Mouse (Mus musculus) left cerebral cortex, postnatal 25 days (tissue): ENCODE measurements around the gene Tfeb. TPM values are rescaled to one million over a fixed set of nuclear protein-coding genes. Genes with fewer than 3 reads are reported as not detected.
A peak's percentile ranks its signal among the peaks of the same experiment; 100 is the strongest.

Experiments used
- DNase-seq, 2 experiments: peaks; one replicate each; pipeline ENCODE4 v3.0.0; 2022; ENCODE audit warnings: low spot score in 2 of 2, mixed read lengths in 1 of 2
- intact Hi-C: fragments of 180-260 bp; cut with DNase I; formaldehyde crosslinking; loops from one replicate; pipeline ENCODE4 v1.15.1; 2025
- total RNA-seq, 2 experiments: library from RNA; stranded (reverse); gene quantifications; 2 replicates each; pipeline ENCODE4 v1.2.3; 2021

Tfeb gene
- 10 to 100 TPM in 1 of 2 experiments, 1 to 10 TPM in 1; 8.2 to 11.5 TPM for total RNA-seq

GRCm38 (mm10) chr17:47736856-47737255 is at the start of gene Tfeb:
Gene Tfeb (plus strand): TSS chr17:47737030.
- DNase-seq, result peak; percentile 95 to 97
- intact Hi-C loops, result loop anchor here (5.0 kb wide), 1 partner anchor 140 kb away; no protein-coding TSS in a partner anchor

DNA sequence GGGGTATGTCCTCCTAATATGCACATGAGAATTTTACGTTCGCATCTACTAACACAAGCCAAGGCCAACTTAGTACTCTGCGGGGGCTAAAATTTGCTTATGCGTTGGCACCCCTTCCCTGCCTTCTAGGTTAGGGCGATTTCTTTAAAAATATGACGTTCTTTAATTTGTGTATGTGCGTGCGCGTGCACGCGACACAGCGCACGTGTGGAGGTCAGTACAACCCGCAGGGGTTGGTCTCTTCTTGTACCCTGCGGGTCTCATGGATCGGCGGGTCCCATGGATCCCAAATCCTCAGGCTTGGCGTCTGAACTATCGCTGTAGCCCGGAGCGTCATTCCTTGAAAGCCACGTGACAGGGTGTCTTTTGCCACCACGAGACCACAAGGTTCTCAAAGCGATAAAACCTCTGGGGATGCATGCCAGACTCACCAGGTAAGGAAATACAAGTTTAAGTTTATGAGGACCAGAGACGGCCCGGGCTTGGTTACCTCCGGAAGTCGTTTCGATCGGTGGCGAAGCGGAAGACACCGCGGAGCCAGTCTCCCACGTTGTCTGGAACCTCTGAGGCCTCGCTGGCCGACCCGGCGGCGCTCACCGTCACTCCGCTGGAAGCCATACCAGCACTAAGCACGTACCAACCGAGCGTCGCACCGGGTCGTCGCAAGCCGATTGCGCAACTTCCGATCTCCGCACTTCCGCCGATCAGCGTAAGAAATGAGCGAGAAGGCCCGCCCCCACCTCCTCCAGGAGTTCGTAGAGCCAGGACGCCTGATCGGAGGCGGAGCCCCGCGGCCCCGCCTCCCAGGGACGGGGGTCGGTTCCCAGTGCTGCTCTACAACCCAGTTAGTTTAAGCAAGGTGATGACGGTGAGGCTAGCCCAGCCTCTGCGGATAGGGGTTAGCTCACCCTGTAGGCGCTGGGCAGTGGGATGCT is 49.2 kb upstream of the Tfeb start:
- peak; percentile 96 to 98 for DNase-seq
- intact Hi-C loops, result loop anchor here (1.0 to 5.0 kb wide), 3 partner anchors 58 to 183 kb away; partner anchors contain the start of genes Bysl, Ccnd3, Gm20517 and Med20

DNA sequence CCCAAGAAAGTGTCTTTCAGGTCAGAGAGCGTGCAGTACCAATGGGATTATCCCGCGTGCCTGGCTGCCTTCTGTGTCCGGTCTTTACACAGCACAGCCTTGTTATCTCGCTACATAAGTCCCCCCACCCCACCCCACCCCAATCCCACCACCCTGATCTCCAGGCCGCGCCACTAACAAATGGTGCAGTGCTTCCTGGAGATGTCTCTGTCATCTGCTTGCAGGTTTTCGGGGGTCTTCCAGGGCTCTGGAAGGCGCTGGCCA is 48.6 kb upstream of the Tfeb start, which contains the start of gene Tomm6:
TSS of gene Tomm6 (minus strand) at position 43 of the 264 bp plus-strand sequence.
- intact Hi-C loops, result loop anchor here (1.0 to 5.0 kb wide), 3 partner anchors 59 to 183 kb away; partner anchors contain the start of genes Bysl, Ccnd3, Gm20517 and Med20
- no peak for DNase-seq

GRCm38 (mm10) chr17:47688608-47689575 is 47.9 kb upstream of the Tfeb start, which contains the start of gene Frs3:
Gene Frs3 (plus strand): TSS chr17:47689030.
- peak; percentile 81 to 82 for DNase-seq
- intact Hi-C loops, result loop anchor here (1.0 to 5.0 kb wide), 3 partner anchors 60 to 184 kb away; partner anchors contain the start of genes Bysl, Ccnd3, Gm20517 and Med20

DNA sequence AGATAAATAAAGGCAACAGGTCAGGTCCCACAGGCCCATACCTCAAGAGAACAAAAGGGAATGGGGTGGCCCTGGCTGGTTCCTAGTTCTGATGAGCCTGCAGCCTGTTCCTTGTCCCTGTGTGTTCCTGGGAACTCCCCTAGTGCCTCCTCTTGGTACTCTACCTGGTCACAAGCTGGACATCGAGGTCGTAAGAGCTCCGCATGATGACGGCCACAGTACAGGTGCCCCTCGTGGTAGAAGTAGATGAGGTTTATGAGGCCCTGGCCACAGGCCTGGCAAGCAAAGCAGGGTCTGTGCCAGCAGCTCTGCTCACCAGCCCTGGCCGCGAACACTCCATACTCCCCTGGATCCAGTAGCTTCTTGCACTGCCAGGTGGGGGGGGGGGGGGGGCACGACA is 46.9 kb upstream of the Tfeb start:
- no peak for DNase-seq
- intact Hi-C loops, result loop anchor here (2.0 to 5.0 kb wide), 4 partner anchors 78 to 412 kb away; partner anchors contain the start of genes Bysl, Ccnd3, Gm20517 and Med20

- intact Hi-C loops, result loop anchor here (5.0 kb wide), 2 partner anchors 319 to 411 kb away; no protein-coding TSS in a partner anchor
- DNase-seq, result no peak
Measured at GRCm38 (mm10) chr17:47691650-47692049, 45.2 kb upstream of the Tfeb start.

DNA sequence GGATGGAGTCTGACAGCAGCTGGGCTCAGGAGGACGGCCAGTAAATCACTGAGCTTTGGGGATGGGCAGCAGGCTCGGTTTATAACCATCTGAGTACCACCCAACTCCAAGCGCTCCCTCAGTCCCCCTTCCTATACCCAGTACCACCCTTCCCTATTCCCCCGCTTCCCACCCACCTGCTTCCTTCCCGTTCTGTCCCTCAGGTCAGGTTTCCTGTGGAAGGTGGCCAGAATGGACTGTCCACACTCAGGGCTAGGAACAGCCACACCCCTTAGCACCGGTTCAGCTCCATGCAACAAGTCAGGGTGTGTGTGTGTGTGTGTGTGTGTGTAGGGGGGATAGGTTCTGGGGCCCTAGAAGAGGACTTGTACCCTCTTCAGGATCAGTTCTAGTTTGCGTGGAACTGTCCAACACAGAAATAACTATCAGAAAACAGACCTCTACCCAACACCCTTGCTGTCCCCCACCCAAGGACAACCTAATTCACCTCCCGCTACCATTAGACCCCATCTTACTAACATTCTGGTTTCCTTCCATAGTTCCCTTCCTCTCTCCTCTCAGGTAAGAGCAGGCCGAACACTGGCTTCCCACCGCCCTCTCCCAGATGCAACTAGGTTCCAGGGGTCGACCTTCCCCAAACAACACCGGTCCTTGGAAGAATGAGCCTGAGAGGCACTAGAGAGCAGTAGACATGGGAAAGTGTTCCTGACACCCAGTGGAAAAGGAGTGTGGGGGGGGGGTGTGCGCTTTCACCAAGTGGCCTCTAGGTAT is 43.0 kb upstream of the Tfeb start:
- no peak for DNase-seq

GRCm38 (mm10) chr17:47694442-47694502 is 42.6 kb upstream of the Tfeb start, which contains the start of gene Gm21981:
Gene Gm21981 (minus strand): TSS chr17:47694455.
- intact Hi-C loops, result loop anchor here (5.0 kb wide), 2 partner anchors 322 to 408 kb away; no protein-coding TSS in a partner anchor
- DNase-seq, result no peak

More for the DNA sequence above, 43.0 kb upstream of the Tfeb start:
- intact Hi-C loops, result loop anchor here (5.0 kb wide), 2 partner anchors 322 to 408 kb away; no protein-coding TSS in a partner anchor

DNA sequence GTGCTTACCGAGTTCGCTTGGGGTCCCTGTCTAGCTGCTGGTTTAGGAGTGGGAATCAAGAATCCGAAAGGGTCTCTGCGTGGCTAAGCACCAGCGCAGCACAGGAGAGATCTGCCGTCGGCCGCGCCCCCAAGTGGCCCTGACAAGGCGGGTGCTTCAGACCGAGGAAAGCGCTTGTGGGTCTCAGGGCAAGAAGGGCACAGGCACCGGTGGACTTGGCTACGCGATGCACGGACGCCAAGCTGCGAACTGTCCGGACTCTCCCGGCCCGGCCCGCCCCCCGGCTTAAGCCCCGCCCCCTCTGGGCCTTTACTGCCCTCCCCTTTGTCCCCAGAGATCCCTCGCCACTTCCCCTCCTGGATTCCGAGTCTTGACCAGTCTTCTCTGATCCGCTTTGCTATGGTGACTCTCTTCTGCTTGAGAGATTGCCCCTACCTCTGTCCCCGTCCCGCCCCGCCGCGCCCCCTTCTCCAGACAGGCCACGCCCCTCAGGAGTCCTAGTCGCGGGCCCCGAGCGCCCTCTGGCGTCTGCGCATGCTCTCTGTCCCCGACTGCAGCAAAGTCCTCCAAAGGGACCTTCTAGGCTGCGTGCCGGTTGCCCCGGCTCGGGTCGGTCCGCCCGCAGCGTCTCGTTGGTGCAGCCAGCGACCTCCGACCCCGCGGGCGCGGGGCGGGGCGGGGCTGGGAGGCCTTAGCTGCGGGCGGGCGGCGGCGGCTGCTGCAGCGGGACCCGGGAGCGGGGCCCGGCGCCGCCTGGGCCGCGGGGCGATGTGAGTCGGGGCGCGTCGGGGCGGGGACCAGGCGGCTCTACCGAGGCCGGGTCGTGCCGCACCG is 42.1 kb upstream of the Tfeb start, which contains the start of gene Prickle4:
TSS of gene Prickle4 (minus strand) at position 234 of the 834 bp plus-strand sequence.
- peak; percentile 96 to 97 for DNase-seq
- intact Hi-C loops, result loop anchor here (5.0 kb wide), 2 partner anchors 322 to 408 kb away; no protein-coding TSS in a partner anchor

DNA sequence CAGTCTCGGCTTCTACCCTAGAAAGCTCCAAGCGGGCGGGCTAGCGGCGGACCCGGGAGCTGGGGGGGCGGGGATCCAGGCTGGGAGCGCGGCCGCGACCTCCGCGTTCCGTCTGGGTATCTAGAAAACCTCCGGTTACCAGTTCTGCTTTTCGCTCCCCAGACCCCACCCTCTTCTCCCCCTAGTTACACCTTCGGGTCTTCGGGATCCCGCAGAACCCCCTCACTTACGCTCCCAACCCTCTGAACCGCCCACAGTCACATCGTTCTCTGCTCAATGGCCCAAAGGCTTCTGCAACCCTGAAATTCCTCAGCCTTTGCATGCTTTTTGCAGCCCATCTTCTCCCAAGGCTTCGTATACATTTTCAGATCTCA is 41.5 kb upstream of the Tfeb start:
- DNase-seq, result peak in 1 of 2 experiments; percentile 38
- intact Hi-C loops, result no loop called here

DNA sequence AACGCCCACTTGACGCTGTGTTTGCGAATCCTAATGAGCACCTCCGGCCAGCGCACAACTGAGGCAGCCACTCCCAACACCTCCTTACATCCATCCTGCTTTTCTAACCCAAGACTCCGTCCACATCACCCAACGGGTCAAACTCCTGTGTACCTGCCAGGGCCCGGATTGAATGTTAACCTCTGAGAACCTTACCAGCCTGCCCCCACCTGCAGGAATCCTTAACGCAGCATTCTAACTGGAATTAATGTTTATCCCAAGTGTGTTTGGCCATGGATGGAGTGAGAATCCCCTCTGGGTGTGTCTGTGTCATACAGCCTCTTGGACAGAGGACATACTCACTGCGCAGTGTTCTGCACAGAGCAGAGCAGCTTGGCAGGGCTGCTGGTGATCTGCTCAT is 38.7 kb upstream of the Tfeb start:
- no peak for DNase-seq
- intact Hi-C loops, result no loop called here

- intact Hi-C loops, result no loop called here
- no peak for DNase-seq
Measured at GRCm38 (mm10) chr17:47699055-47699454, 37.8 kb upstream of the Tfeb start.

DNA sequence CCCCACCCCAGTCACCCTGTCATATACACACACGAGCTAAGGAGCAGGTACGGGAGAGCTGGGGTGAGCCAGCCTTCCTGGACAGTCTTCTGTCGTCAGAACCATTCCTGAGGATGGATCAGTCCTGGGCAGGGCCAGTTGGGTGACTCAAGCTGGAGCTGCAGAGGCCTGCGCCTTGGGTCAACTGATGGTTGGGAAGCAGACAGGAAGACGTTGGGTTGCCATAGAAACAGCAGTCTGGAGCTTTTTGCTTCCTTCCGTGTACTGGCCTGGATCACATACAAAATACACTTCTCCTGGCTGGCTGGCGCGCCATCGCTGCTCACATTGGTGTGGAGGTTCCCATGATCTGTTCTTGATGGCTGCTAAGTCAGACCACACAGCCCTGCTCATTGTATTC is 35.0 kb upstream of the Tfeb start:
- peak in 1 of 2 experiments; percentile 28 for DNase-seq
- intact Hi-C loops, result no loop called here

GRCm38 (mm10) chr17:47702548-47703345 is 34.1 kb upstream of the Tfeb start:
- no peak for DNase-seq
- intact Hi-C loops, result no loop called here

DNA sequence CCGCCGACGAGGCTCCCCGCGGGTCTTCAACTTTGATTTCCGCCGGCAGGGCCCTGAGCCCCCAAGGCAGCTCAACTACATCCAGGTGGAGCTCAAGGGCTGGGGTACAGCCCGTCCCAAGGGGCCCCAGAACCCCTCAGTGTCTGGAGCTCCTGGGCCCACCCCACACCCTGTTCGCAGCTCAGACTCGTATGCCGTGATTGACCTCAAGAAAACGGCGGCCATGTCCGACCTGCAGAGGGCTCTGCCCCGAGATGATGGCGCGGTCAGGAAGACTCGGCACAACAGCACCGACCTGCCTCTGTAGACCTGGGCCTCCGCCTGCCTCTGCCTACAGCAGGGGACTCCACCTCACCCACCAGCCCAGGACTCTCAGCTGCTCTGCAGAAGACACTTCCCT is 33.3 kb upstream of the Tfeb start:
- intact Hi-C loops, result no loop called here

DNA sequence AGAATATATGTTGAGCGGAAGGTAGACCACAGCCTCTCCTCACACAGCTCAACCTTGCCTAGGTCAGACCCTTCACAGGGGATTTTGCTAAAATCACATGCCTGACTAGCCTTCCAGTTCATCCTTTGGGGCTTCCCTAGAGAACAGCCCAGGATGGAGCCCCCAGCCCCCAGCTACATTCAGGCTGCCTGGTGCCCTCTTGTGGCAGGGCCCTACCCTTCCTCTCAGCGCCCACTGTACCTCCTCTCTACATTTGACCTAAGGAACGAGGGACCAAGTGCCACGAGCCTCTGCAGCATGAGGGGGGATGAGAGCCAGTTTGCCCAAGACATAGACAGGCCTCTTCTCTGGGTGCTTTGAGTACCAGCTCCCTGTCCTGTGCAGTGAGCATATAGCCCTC is 32.1 kb upstream of the Tfeb start:
- intact Hi-C loops, result no loop called here
- no peak for DNase-seq

More for the DNA sequence above, 33.3 kb upstream of the Tfeb start:
- DNase-seq, result no peak

GRCm38 (mm10) chr17:47706196-47706595 is 30.6 kb upstream of the Tfeb start:
- no peak for DNase-seq
- intact Hi-C loops, result no loop called here
